Mouse (Mus musculus): ENCODE results near the gene Snrnp40.
A peak's percentile ranks its signal among the peaks of the same experiment; 100 is the strongest.

The Snrnp40 gene

DNA sequence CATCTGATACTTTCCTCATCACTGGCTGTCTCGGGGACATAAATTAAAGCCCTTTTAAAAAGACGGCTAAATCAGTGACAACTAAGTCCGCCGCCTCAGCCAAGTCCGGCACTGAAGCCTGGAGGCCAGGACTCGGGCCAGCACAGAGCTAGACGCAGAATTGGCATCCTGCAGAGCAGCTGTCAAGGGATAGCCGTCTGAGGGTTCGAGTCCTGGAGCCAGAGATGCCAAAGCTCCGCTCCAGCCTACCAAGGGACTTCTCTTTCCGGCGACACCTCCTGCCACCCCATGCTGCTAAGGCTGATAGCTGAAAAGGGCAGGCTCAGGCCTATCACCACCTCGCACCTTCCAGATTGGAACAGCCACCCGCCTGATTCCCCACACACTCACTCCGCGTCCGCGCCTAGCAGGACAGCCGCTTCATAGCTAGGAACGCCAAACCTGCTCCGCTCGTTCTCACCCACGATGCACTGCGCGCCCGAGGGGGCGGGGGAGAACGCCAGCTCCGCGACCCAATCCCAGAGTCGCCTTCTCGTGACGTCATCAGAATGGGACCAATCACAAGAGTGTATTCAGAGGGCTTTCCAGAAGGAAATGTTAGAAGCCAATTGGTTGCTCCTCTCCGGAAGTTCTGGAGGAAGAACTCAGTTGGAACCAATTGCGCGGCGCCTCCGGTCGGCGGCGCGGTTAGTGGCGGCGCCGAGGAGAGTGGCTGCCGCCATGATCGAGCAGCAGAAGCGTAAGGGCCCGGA is at the start of gene Snrnp40, which contains the start of gene Zcchc17:
Gene Snrnp40, plus strand, starts transcription at position 647 of the 752 bp plus-strand sequence.
Gene Zcchc17, minus strand, starts transcription at position 458 of the 752 bp plus-strand sequence.
- peak; percentile 100 for DNase-seq (ENCODE audit: low spot score in 2 of 2)

DNA sequence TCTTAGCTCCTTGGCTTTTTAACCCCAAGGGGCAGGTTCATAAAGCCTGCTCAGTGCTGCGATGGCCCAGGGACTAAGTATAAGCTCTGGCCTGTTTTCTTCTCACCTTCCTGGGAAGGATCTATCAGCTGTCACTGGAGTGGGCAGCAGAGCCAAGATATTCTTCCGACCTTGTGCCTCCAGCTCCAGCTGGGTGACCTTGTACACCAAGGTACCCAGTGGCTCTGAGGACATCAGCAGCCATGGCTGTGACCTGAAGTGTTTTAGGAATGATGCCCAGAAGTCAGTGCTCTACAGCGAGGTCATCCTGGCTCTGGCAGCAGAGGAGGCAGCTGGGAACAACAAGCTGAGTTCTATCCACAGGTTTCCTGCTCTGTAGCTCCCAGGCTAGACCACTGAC is 47.4 kb upstream of the Snrnp40 start:
- DNase-seq (ENCODE audit: low spot score in 2 of 2): no peak

DNA sequence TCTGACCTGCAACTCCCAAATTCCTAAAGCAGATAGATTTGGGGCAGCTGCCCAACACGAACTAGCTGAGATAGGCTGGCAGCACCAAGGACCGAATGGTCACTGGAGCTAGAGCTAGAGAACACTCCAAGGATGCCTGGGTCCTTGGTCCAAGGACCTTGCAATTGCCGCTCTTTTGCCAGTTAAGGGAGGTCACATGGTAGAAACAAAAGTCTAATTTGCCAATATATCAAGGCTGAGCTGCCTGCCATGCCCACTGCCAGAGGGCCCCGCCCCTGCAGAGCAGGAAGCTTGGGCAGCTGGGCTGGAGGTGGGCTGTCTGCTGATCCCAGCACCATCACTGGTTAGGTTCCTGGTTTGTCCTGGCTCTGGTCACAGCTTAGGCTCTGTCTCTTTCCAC is 46.4 kb upstream of the Snrnp40 start:
- no peak for DNase-seq (ENCODE audit: low spot score in 2 of 2)

DNA sequence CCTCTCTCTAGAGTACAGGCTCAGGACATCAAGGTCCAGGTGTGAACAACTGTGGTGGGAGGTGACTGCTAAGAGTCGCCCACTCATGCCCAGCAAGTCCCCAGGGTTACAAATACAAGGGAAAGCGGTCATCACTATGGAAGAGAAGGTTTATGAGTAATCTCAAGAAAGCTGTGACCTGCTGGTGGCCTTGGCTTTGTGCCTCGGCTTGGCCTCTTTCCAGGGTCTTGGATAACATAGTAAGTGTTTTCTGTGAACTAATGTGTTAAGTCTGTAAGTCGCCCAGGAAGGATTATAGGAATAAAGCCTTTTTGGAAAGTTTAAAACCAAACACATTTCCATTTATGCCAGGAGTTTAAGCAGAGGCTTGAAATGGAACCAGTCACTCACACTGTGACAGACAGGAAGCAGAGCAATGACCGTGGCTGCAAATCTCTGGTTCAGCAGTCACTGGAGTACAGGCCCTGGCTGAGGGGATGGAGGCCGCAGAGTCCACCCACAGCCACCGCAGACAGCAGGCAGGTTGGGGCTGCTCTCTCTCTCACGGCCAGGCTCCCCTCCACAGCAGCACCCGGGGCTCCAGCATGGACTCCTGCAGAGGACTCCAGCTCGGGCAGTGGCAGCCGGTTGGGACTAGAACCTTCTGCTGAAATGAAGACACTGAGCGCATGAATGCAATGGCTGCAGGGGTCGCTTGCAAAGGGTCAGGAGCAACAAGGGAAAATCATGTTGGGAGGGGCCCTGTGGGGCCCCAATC is 44.0 kb upstream of the Snrnp40 start:
- no peak for DNase-seq (ENCODE audit: low spot score in 2 of 2)

DNA sequence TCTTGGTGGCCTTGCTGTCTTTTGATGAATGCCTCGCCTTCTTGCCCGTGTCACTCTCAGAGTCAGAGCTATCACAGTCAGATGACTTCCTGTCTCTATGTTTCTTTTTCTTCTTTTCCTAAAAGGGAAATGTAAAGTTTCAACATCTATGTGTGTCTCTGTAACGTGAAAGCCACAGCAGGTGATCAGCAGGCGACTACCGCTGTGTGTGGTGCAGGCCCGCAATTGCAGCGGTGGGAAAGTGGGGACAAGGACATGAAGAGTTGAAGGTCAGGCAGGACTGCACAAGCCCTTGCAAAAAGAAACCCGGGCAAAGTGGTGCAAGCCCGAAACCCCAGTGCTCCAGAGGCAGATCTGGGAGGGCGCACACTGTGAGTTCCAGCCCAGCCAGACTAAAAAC is 43.2 kb upstream of the Snrnp40 start:
- DNase-seq (ENCODE audit: low spot score in 2 of 2): no peak

DNA sequence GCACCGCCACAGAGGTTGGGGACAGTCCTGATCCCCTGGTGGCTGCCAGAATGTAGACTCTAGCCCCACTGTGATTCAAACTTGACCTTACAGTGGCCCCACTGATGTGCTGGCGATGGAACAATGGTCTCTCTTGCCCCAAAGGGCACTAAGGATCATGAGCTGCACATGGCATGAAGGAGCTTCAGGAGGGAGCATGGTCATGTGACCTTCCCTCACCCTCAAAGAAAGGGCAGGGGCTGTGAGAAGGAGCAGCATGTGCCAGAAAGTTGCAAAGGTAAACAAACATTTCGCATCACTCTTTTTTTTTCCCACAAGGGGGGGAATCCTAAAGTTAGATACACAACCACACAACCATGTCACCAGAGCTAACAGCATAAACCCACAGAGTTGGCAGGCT is 41.8 kb upstream of the Snrnp40 start:
- DNase-seq (ENCODE audit: low spot score in 2 of 2): no peak

DNA sequence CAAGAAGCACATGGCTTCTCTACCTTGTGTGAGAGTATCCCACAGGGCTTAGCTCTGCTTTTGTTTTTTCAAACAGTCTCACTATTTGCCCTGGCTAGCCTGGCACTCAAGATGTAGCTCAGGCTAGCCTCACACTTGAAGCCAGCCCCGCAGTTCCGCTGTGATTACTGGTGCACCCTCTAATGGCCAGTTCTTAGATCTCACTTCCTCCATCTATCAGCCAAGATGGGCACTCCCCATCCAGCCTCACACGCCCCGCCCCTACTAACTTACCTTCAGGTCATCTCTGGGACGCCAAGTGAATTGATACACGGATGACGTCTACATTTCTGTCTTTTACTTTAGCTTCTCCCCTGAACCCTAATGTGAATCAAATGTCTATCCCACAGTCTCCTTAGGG is 40.4 kb upstream of the Snrnp40 start:
- DNase-seq (ENCODE audit: low spot score in 2 of 2): no peak

DNA sequence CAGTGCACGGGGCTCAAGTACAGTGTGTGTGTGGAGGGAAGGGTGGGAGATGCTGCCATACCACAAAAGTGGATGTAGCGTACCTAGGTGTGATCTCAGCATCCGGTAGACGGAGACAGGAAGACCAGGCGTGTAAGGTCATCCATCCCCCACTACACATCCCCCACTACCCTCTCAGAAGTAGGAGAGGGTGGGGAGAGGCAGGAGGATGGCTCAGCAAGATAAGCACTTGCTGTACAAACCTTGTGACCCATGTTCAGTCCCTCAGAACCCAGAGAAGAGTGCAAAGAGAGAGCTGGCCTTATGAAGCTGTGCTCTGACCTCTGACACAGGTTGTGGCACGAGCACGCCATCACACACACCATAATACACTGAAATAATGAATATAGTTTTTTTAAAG is 38.3 kb upstream of the Snrnp40 start:
- DNase-seq (ENCODE audit: low spot score in 2 of 2): no peak

DNA sequence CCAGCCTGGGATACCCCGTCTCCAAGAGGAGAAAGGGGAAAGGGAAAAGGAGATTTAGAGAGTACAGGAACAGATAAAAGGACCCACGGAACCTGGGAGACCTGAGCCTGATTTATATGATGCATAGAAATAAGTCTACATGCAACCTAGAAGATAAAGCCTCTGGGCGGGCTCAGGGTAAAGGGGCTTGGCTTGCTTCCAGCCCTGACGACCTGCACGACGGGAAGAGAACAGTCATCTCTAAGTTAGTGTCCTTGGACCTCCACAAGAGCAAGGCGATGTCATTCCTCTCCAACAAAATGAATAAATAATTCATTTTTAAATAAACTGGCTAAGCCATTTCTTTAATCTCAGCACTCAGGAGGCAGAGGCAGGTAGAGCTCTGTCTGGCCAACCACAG is 37.4 kb upstream of the Snrnp40 start:
- no peak for DNase-seq (ENCODE audit: low spot score in 2 of 2)

DNA sequence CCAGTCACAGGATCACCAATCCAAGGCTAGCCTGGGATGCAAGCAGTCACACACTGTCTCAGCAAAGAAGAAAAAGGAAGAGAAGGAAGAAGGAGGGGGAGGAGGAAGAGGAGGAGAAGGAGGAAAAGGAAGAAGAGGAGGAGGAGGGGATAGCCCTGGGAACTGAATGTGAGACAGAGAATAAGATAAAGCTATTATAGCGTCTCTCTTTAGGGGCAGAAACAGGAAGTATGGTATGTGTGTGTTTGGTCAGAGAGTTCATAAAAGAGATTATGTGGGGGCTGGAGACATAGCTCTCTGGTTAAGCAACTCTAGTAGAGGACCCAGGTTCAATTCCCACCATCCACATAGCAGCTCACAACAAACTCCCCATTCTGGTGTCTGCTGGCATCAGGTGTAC is 36.8 kb upstream of the Snrnp40 start:
- DNase-seq (ENCODE audit: low spot score in 2 of 2): no peak

DNA sequence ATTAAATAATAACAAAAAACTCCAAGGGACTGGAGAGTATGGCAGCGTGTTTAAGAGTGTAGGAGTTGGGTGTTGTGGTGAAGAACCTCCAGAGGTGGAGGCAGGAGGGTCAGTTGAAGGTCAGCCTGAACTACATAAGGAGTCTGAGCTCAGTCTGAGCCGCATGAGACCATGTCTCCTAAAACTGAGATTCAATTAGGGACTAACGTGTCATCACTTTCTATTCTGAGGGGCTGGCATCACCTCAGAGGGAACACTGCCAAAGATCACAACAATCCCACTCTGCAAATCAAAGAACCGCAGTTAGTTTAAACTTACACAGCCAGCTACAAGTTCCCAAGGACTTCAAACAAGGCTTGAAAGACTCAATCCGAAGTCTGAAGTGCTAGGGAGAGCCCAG is 36.3 kb upstream of the Snrnp40 start:
- no peak for DNase-seq (ENCODE audit: low spot score in 2 of 2)

DNA sequence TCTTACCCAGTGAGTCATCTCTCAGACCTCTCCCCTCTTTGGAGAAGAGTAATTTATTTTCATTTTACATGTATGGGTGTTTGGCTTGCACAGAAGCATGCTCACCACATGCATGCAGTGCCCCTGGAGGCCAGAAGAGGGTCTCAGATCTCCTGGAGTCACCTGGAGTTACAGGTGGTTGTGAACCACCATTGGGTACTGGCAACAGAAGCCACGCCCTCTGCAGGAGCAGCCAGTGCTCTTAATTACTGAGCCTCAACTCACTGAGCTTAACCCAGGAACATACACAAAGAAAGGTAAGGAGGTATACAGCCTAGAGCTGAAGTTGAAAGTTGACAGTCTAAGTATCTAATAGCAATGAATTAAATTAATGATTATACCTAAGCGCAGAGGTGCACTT is 34.5 kb upstream of the Snrnp40 start:
- DNase-seq (ENCODE audit: low spot score in 2 of 2): no peak

DNA sequence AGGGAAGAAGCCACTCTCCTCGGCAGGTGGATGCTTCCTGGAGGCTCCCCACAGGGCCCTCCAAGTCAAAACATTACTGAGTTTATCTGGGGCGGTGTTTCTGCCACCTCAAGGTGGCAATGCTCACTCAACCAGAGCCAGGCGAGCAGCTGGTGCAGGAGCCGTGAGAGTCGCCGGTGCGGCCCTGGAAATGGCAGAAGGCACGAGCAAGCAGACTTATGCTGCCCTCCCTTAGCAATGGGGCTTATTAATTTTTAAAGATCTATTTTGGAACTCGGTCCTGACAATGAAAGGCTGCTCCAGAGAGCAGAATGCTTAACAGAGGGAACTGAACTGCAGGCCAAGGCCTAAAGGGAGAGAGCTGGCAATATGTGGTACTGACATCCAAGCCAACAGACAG is 32.6 kb upstream of the Snrnp40 start:
- DNase-seq (ENCODE audit: low spot score in 2 of 2): no peak

DNA sequence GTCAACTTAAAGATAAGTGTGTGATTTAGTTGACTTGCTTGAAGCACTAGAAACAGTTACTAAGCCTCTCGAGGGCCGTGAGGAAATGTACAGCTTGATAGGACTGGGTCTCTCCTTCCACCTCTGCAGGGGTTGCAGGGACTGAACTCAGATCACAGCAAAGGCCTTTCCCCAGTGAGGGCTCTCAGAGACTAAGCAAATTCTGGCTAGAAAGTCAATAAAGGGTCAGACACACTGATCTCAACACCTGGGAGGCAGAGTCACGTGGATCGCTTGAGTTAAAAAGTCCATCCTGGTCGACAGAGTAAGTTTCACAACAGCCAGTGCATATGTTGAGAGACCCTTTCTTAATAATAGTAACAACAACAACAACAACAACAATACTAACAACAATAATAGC is 24.1 kb upstream of the Snrnp40 start:
- DNase-seq (ENCODE audit: low spot score in 2 of 2): no peak

DNA sequence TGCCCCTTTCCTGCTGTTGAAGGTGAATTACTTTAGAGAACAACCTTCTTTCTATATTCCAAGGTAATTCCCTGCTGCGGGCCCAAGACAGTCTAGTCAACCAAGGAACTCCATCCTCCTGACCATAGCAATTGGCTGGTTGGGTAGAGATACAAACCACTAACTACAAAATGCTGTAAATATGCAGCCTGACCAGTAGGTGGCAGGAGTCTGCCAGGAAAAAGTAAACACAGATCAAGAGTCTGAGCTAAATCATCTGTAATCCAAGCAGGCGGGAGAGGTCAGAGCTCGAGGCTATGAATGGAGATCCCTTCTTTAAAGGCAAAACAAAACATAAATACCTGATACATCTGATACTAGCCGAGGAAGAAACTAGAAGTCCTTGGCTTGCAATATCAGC is 18.2 kb upstream of the Snrnp40 start:
- peak; percentile 41 to 63 for DNase-seq (ENCODE audit: low spot score in 2 of 2)

DNA sequence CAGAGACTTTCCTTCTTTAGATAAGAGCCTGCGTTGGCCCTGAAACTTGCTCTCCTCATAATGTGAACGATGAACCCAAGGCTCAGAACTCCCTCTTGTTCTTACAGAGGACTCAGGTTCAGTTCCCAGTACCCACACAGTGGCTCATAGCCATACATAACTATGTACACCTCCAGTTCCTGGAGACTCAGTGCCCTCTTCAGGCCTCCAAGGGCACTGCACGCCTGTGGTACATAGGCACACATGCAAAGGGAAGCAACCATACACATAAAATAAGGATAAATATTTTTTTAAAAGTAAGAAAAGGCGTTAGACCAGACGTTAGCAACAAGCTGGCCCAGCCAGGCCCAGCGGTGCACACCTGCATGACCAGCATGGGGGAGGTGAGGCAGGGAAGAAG is 10.3 kb upstream of the Snrnp40 start:
- DNase-seq (ENCODE audit: low spot score in 2 of 2): no peak

DNA sequence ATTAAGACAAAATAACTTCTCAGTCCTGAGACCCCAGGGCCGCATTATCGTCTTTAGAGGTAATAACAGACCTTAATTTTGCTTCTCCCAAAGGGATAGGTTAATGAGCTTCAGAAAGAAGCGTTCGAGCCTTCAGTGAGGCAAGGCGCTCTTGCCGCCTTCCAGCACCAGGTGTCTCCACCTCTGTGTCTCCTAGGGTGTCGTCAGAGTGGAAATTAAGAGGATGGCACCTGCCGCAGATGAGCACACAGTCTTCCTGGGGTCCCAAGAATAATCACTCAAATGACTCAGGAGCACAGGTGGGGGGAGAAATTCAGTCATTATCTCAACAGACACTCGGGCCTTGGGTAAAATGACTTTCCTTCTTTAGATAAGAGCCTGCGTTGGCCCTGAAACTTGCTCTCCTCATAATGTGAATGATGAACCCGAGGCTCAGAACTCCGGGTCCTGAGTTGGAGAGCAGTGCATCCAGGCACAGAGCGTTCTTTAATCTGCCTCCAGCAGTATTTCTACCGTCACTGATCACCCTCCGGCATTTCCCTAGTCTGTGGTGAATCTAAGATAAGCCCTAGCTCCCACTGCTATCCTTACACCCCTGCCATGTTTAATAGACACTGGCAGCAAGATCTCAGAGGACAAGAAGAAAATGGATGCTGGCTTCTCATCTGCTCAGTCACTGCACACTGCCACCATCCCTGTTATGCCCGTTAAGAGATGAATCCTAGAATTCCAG is 9.1 kb upstream of the Snrnp40 start:
- no peak for DNase-seq (ENCODE audit: low spot score in 2 of 2)

DNA sequence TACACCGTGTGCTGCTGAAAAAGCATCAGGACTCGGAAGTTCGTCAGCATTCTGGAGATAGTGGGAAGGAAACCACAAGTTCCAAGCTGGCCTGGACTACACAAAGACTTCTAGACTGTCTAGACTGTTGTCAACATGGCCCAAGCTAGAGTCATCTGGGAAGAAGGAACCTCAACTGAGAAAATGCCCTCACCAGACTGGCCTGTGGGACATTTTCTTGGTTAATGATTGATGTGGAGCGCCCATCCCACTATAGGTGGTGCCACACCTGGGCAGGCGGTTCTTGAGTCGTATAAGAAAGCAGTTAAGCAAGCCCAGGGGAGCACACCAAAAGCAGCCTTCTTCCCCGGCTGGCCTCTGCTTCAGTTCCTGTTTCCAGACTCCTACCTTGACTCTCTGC is 7.3 kb upstream of the Snrnp40 start:
- DNase-seq (ENCODE audit: low spot score in 2 of 2): no peak

DNA sequence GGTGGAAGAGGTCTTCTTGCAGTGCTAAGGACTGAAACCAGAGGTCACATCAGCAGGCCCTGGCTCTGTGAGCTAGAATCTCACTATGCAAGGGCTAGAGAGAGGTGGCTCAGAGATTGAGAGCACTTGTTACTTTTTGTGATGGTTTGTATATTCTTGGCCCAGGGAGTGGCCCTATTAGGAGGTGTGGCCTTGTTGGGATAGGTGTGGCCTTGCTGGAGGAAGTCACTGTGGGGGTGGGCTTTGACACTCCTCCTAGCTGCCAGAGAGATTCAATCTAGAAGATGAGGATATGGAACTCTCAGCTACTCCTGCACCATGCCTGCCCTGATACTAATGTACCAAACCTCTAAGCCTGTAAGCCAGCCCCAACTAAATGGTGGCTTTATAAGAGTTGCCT is 2.0 kb upstream of the Snrnp40 start:
- no peak for DNase-seq (ENCODE audit: low spot score in 2 of 2)

DNA sequence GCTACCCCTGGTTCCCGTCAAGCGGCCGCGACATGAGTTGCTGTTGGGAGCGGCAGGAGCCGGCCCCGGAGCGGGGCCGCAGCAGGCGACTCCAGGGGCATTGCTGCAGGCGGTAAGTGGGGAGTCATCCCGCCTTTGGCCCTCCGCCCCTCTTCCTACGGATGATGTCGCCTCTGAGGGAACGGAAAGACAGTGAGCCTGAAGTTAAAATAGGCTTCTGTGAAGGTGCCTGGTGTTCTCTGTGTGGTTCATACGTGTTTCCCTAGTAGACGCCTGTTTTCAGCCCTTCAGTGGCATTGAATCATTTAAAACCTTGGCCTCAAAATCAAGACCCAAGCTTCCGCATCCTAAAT is 282 bp downstream of the Snrnp40 start:
- no peak for DNase-seq (ENCODE audit: low spot score in 2 of 2)

DNA sequence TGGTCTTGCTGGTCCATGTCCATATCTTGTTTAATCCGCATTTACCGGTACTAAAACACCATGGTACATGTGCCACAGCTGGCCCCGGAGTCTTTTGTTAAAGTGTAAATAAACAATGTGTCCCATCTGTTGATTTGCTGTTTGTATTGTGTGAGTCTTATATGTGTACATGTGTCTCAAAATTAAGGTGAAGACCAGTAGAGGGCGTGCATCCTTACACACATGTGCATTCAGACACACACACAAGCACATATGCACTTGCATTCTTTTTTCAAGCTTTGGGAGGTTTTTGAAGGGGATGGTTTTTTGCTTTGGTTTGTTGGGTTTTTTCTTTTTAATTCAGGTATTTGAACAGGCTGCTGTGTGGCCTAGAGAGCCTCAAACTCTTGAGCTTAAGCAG is 16.7 kb downstream of the Snrnp40 start:
- no peak for DNase-seq (ENCODE audit: low spot score in 2 of 2)

DNA sequence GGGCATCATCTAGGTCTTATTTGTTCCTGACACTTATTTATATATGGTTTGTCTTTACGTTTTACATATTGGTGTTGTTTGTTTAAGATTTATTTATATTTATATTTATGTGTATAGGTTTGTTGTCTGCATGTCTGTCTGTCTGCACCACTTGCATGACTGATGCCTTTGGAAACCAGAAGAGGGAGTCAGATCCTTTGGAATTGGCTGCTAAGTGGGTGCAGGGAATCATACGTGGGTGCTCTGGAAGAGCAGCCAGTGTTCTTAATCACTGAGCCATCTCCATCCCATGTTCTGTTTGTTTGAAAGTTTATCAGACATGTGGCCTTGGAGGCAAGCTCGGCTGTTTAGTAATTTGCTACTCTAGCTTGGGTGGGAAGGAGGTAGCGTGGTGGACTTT is 17.6 kb downstream of the Snrnp40 start:
- DNase-seq (ENCODE audit: low spot score in 2 of 2): no peak

DNA sequence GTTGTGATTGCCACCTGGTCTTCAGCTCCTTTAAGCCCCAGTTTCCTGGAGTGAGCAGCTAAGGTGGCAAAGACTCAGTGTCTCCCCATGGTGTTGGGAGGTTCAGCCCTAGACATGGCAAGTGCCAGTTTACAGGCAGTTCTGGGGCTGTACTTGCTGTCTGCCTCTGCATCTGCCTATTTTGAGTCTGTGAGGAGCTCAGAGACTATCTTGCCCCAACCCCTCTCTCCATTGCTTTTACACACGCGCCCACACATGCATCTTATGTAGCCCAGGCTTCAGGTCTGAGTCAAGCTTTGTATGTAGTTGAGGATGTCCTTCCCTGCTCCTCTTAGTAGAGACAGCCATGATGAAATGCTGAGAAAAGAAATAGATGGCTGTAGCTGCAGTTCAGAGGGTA is 19.2 kb downstream of the Snrnp40 start:
- DNase-seq (ENCODE audit: low spot score in 2 of 2): no peak

Measured in right cerebral cortex, postnatal 10 days (tissue).